Mouse (Mus musculus): Measurements from ENCODE around the gene 4930595D18Rik. TPM values are rescaled to one million over a fixed set of nuclear protein-coding genes. Genes with fewer than 3 reads are reported as not detected.

Gene 4930595D18Rik
- total and polyA plus RNA-seq, 2 experiments: not detected

DNA sequence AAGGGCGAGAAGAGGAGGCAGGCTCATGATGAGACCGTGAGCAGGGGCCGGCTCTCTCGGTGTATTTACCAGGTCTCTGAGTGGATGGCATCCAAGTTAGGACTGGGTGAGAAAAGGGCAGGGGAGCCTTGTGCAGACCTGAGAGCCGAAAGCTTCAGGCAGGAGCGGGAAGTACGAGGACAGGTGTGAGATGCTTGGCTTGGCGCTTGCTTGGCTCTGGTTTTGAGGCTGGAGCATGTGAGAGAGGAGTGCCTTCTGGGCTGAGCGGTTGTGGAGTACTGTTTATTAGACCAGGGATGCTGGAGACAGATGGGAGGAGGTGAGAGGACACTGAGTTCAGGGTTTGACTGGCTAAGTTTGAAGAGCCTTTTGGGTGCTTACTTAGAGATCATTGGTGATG, 9.0 kb upstream of the 4930595D18Rik start:
- Histone ChIP-seq H3K27me3 (ENCODE audit: control insufficient read depth, insufficient read depth, low read length) (no peaks in the 10 kb centered on the region), H3K36me3 (ENCODE audit: control insufficient read depth, insufficient read depth, low read length) (no peaks in the 10 kb centered on the region), H3K4me1 (ENCODE audit: control insufficient read depth, insufficient read depth, low read length) (no peaks in the 10 kb centered on the region), H3K79me2 (ENCODE audit: control insufficient read depth, insufficient read depth, low read length) (peaks cover 9% of the 10 kb centered on the region; the same call in 1 of the 2 replicates), H3K9ac (ENCODE audit: low read depth, low read length) (no peak overlapping the region), H3K4me3 (ENCODE audit: insufficient read depth, low read depth, low read length) (no peak overlapping the region), H3K27ac (replicated peaks; ENCODE audit: insufficient read depth, low read depth, low read length) (no peak overlapping the region)
- no peak for TF ChIP-seq CTCF (IDR thresholded peaks at IDR 0.05; ENCODE audit: low read depth, low read length)
- TF ChIP-seq POLR2A (IDR thresholded peaks at IDR 0.05; ENCODE audit: extremely low read depth, insufficient read depth, low read length): no peak
- WGBS: 84% methylated on average over 9 of the region's 9 CpGs
- DNase-seq (ENCODE audit: extremely low read depth, low read depth, low spot score): no peak

DNA sequence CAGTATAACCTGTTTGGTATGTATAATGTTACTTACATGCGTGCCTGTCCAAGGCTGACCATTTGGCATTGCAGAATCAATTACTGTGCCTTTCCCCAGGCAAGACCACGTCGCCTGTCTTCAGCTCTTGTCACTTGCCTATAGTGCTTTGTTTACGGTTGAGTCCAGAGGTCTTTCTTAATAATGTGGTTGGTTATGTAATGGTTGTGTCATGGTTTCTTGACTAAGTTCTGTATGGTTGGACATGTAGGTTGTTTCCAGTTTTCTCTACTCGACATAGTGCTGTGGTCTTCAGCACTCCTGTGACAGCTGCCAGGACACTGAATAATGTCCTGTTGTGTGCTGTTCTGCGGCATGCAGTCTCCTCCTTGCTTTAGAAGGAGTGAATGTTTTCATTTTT, 8.5 kb upstream of the 4930595D18Rik start:
- Histone ChIP-seq H3K4me1 (ENCODE audit: control insufficient read depth, insufficient read depth, low read length) (no peaks in the 10 kb centered on the region), H3K79me2 (ENCODE audit: control insufficient read depth, insufficient read depth, low read length) (peaks cover 9% of the 10 kb centered on the region; the same call in 1 of the 2 replicates), H3K27ac (replicated peaks; ENCODE audit: insufficient read depth, low read depth, low read length) (no peak overlapping the region), H3K9ac (ENCODE audit: low read depth, low read length) (no peak overlapping the region), H3K4me3 (ENCODE audit: insufficient read depth, low read depth, low read length) (no peak overlapping the region), H3K27me3 (ENCODE audit: control insufficient read depth, insufficient read depth, low read length) (no peaks in the 10 kb centered on the region), H3K36me3 (ENCODE audit: control insufficient read depth, insufficient read depth, low read length) (no peaks in the 10 kb centered on the region)
- TF ChIP-seq POLR2A (IDR thresholded peaks at IDR 0.05; ENCODE audit: extremely low read depth, insufficient read depth, low read length) (no peak), CTCF (IDR thresholded peaks at IDR 0.05; ENCODE audit: low read depth, low read length) (no peak)
- WGBS: 80% methylated on average over 6 of the region's 6 CpGs
- DNase-seq (ENCODE audit: extremely low read depth, low read depth, low spot score): no peak

DNA sequence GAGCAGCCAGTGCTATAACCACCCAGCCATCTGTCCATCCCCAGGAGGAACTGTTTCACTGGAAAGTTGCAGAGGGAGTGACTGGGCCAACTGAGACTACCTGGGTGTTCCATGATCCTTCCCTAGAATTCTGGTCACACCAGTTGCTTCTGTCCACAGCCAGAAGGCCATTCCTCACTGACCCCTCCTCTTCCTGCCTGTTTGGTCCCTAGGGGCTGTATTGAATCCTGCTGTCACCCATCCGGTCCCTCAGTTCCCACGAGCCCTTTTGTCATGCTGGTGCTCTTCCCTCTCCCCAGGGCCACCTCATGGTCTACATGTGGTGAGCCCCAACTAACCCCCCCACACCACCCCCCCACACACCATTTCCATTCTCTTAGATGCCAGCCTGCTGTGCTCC, 6.6 kb upstream of the 4930595D18Rik start:
- Histone ChIP-seq H3K27me3 (ENCODE audit: control insufficient read depth, insufficient read depth, low read length) (no peaks in the 10 kb centered on the region), H3K9ac (ENCODE audit: low read depth, low read length) (no peak overlapping the region), H3K79me2 (ENCODE audit: control insufficient read depth, insufficient read depth, low read length) (peaks cover 9% of the 10 kb centered on the region; the same call in 1 of the 2 replicates), H3K4me1 (ENCODE audit: control insufficient read depth, insufficient read depth, low read length) (no peaks in the 10 kb centered on the region), H3K4me3 (ENCODE audit: insufficient read depth, low read depth, low read length) (no peak overlapping the region), H3K27ac (replicated peaks; ENCODE audit: insufficient read depth, low read depth, low read length) (no peak overlapping the region), H3K36me3 (ENCODE audit: control insufficient read depth, insufficient read depth, low read length) (no peaks in the 10 kb centered on the region)
- no peak for DNase-seq (ENCODE audit: extremely low read depth, low read depth, low spot score)
- TF ChIP-seq CTCF (IDR thresholded peaks at IDR 0.05; ENCODE audit: low read depth, low read length): no peak
- TF ChIP-seq POLR2A (IDR thresholded peaks at IDR 0.05; ENCODE audit: extremely low read depth, insufficient read depth, low read length): no peak
- 83% methylated on average over 2 of the region's 2 CpGs for WGBS

DNA sequence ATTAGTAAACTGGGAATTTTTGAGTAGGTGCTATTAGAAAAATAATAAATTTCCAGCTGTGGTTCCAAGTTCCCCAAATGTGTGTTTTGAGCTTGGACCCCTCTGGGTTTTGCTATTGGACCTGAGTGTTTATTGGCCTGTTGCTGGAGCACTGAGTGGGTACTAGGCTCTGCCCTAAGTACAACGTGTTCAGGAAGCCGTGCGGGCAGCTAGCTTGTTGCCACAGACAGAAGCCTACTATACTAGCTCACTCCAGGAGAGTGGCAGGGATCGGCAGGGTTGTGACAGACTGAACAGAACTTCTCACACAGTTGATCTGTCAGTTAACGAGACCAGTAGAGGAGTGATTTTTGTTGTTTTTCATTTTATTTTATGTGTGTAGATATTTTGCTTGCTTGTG, 6.1 kb upstream of the 4930595D18Rik start:
- Histone ChIP-seq H3K4me3 (ENCODE audit: insufficient read depth, low read depth, low read length) (no peak overlapping the region), H3K4me1 (ENCODE audit: control insufficient read depth, insufficient read depth, low read length) (no peaks in the 10 kb centered on the region), H3K36me3 (ENCODE audit: control insufficient read depth, insufficient read depth, low read length) (no peaks in the 10 kb centered on the region), H3K79me2 (ENCODE audit: control insufficient read depth, insufficient read depth, low read length) (peaks cover 9% of the 10 kb centered on the region; the same call in 1 of the 2 replicates), H3K9ac (ENCODE audit: low read depth, low read length) (no peak overlapping the region), H3K27me3 (ENCODE audit: control insufficient read depth, insufficient read depth, low read length) (no peaks in the 10 kb centered on the region), H3K27ac (replicated peaks; ENCODE audit: insufficient read depth, low read depth, low read length) (no peak overlapping the region)
- WGBS: 95% methylated on average over 5 of the region's 5 CpGs
- no peak for DNase-seq (ENCODE audit: extremely low read depth, low read depth, low spot score)
- TF ChIP-seq POLR2A (IDR thresholded peaks at IDR 0.05; ENCODE audit: extremely low read depth, insufficient read depth, low read length) (no peak), CTCF (IDR thresholded peaks at IDR 0.05; ENCODE audit: low read depth, low read length) (no peak)

DNA sequence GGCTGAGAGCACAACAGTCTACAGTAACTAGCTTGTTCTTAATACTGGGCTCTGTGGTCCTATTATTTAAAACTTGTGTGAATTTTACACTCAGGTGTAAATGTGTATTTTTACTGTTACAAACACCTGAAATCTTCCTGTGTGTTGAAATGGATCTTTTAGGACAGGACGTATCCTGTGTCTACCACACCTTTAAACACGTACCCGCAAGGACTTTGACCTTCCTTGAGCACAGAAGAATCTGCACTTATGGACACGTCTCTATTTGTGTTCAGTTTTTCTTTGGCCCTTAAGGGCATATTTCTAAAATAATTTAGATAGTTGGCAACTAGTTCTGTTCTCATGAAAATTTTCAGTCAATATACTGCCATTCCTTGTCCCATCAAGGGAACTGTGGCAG, 4.0 kb upstream of the 4930595D18Rik start:
- TF ChIP-seq CTCF (IDR thresholded peaks at IDR 0.05; ENCODE audit: low read depth, low read length): no peak
- DNase-seq (ENCODE audit: extremely low read depth, low read depth, low spot score): no peak

DNA sequence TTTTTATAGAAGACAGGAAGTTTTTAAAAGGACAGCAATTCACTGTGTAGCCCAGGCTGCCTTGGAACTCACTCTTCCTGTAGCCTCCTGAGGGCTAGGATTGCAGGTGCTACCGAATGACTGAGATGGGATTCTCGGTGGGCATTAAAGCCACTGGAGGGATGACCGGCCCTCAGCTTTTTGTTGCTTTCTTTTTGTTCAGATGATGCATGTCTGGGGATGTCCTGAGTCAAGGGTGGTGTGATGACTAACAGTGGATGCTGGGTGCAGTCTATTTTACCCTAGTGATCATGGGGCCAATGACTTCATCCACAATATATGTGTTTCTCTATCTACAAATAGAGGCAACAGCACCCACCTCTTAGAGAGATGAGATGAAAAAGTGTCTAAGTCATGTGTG, 2.7 kb upstream of the 4930595D18Rik start:
- TF ChIP-seq POLR2A (IDR thresholded peaks at IDR 0.05; ENCODE audit: extremely low read depth, insufficient read depth, low read length) (no peak), CTCF (IDR thresholded peaks at IDR 0.05; ENCODE audit: low read depth, low read length) (no peak)

More for the DNA sequence above, 4.0 kb upstream of the 4930595D18Rik start:
- Histone ChIP-seq H3K4me3 (ENCODE audit: insufficient read depth, low read depth, low read length) (no peak overlapping the region), H3K36me3 (ENCODE audit: control insufficient read depth, insufficient read depth, low read length) (no peaks in the 10 kb centered on the region), H3K79me2 (ENCODE audit: control insufficient read depth, insufficient read depth, low read length) (peaks cover 9% of the 10 kb centered on the region; the same call in 1 of the 2 replicates), H3K4me1 (ENCODE audit: control insufficient read depth, insufficient read depth, low read length) (no peaks in the 10 kb centered on the region), H3K9ac (ENCODE audit: low read depth, low read length) (no peak overlapping the region), H3K27ac (replicated peaks; ENCODE audit: insufficient read depth, low read depth, low read length) (no peak overlapping the region), H3K27me3 (ENCODE audit: control insufficient read depth, insufficient read depth, low read length) (no peaks in the 10 kb centered on the region)
- 89% methylated on average over 4 of the region's 4 CpGs for WGBS

More for the DNA sequence above, 2.7 kb upstream of the 4930595D18Rik start:
- Histone ChIP-seq H3K4me3 (ENCODE audit: insufficient read depth, low read depth, low read length) (no peak overlapping the region), H3K4me1 (ENCODE audit: control insufficient read depth, insufficient read depth, low read length) (no peaks in the 10 kb centered on the region), H3K79me2 (ENCODE audit: control insufficient read depth, insufficient read depth, low read length) (peaks cover 9% of the 10 kb centered on the region; the same call in 1 of the 2 replicates), H3K36me3 (ENCODE audit: control insufficient read depth, insufficient read depth, low read length) (no peaks in the 10 kb centered on the region), H3K27ac (replicated peaks; ENCODE audit: insufficient read depth, low read depth, low read length) (no peak overlapping the region), H3K27me3 (ENCODE audit: control insufficient read depth, insufficient read depth, low read length) (no peaks in the 10 kb centered on the region), H3K9ac (ENCODE audit: low read depth, low read length) (no peak overlapping the region)
- WGBS: 95% methylated on average over 3 of the region's 3 CpGs
- no peak for DNase-seq (ENCODE audit: extremely low read depth, low read depth, low spot score)

Data from liver, adult 2 months (tissue).